Mouse (Mus musculus) liver, embryonic 14.5 days (tissue): ENCODE data around the gene Nup188.

Experiments used
- CTCF ChIP-seq: IDR thresholded peaks from 2 replicates; pipeline ENCODE4 v1.5.1; 2016; ENCODE audit warnings: antibody characterized with exemption, low read depth, control low read depth
- EP300 ChIP-seq: IDR thresholded peaks from 2 replicates; pipeline ENCODE4 v1.6.1; 2016; ENCODE audit warnings: antibody characterized with exemption, low read depth

- no peak for TF ChIP-seq CTCF
- no peak for TF ChIP-seq EP300
These were observed 71.6 kb downstream of the Nup188 start for GRCm38 (mm10) chr2:30357552-30358510.
